Mouse (Mus musculus) liver, postnatal 0 days (tissue): Measurements from ENCODE around the gene Cryba4.

ENCODE experiments used
- CTCF ChIP-seq: sonication (generic); IDR thresholded peaks from 2 replicates; pipeline ENCODE4 v1.5.1; 2016; ENCODE audit warnings: antibody characterized with exemption, low read depth
- EP300 ChIP-seq: IDR thresholded peaks from 2 replicates; pipeline ENCODE4 v1.6.1; 2016; ENCODE audit warnings: antibody characterized with exemption, low read depth, mild to moderate bottlenecking

DNA sequence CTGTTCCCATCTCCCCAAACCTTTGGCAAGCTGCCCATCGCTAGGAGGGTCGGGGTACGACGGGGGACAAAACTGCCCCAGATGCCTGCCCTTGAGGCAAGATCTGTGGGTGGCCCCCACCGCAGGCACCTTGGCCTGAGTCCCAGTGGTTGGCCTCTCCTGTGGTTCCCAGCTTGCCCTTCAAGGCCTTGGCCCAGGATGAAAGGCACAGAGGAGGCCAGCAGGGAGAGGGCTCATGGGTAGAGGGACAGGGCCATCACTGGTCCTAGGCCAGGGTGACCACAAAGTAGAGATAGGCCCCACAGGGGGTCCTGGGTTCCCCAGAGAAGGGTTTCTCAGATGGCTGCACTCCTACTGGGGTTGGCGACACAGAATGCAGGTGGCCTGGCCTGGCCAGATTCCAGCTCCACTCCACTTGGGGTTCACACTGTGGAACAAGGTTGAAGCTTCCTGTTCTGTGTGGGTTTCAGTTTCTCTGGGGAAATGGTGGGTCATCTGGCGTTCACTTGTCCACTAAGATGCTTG lies 2.0 kb upstream of the Cryba4 start:
- TF ChIP-seq CTCF (no peak), EP300 (no peak)
